Mouse (Mus musculus) retina, postnatal 7 days (tissue): ENCODE measurements around the gene Gm4871.
A peak's percentile ranks its signal among the peaks of the same experiment; 100 is the strongest.

ENCODE experiments used
- DNase-seq: peaks from one replicate; pipeline ENCODE4 v3.0.0-alpha.2; 2012; ENCODE audit warnings: low read depth, low spot score

Gm4871 gene

DNA sequence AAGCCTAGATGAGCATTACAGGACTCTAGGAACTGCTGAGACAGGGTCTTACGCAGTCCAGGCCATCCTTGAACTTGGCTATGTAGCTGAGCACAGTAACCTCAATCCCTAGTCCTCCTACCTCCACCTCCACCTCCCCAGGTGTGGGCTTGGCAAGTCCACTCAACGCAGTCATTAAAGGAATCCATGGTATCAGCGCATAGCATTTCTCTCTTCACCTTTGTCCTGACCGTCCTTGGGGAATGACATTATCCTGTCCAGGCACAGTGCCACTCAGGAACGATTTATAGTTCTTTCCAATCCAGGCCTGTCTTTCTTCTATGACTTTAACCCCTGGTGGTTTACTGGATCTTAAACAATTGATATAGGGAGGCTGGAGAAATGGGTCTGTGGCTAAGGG is 42.1 kb downstream of the Gm4871 start:
- no peak for DNase-seq

GRCm38 (mm10) chr5:144990051-144990450 is 42.5 kb downstream of the Gm4871 start:
- no peak for DNase-seq

DNA sequence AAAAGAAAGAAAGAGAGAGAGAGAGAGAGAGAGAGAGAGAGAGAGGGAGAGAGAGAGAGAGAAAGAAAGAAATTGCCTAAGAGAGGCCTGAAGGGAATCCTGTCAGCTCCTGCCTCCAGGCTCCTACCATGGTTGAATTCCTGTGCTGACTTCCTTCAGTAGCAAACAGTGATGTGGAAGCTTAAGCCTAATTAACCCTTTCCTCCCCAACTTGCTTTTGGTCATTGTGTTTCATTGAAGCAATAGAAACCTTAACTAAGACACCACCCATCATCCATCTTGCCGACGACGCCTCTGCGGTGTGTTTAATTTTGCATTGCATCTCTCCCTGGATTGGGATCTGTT is 43.5 kb downstream of the Gm4871 start:
- DNase-seq, result no peak

- DNase-seq, result peak; percentile 35
Observed at GRCm38 (mm10) chr5:144988340-144989060, 44.1 kb downstream of the Gm4871 start.

DNA sequence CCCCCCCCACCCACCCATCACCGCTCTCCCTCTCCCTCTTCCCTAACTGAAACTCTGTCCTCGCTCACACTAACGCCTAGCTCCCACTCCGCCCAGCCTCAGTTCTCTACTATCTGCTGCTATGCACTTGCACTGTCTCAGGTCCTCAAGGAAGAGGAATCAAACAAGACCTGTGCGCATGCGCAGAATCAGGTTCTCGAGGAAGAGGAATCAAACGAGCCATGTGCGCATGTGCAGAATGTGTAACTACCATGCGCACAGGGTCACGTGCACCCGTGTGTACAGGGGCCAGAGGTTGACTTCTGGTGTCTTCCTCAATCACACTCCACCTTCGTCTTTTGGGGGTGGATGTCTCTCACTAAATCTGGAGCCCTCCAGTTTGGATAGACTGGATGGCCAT is 45.0 kb downstream of the Gm4871 start:
- no peak for DNase-seq

DNA sequence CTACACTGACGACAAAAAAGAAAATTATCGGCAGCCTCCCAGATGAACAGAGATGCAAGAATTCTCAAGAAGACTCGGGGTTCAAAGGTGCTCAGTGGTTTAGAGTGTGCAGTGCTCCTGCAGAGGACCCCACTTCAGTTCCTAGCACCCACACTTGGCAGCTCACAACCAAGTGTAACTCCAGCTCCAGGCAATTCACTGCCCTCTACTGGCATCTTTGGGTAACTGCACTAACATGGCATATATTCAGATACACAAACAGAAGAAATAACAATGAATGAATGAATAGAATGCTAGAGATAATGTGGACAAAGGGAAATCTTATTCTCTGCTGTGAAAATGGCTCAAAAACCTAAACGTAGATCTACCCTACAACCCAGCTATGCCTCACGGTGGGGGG is 47.7 kb downstream of the Gm4871 start:
- no peak for DNase-seq

DNA sequence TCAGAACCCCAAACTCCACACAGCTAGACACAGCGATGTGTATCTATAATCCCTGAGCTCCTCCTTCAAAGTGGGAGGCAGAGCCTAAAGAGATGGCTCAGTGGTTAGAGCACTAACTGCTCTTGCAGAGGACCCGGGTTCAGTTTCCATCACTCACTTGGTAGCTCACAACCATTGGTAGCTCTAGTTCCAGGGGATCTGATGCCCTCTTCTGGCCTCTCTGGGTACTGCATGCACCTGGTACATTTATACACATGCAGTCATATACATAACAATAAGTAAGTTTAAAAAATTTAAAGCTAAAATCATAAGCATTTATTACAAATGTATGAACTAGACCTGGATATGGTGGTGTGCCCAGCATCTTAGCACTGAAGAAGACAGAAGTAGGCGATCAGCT is 49.3 kb downstream of the Gm4871 start:
- DNase-seq, result no peak
